Mouse (Mus musculus): ENCODE results near the gene Endog.

DNA sequence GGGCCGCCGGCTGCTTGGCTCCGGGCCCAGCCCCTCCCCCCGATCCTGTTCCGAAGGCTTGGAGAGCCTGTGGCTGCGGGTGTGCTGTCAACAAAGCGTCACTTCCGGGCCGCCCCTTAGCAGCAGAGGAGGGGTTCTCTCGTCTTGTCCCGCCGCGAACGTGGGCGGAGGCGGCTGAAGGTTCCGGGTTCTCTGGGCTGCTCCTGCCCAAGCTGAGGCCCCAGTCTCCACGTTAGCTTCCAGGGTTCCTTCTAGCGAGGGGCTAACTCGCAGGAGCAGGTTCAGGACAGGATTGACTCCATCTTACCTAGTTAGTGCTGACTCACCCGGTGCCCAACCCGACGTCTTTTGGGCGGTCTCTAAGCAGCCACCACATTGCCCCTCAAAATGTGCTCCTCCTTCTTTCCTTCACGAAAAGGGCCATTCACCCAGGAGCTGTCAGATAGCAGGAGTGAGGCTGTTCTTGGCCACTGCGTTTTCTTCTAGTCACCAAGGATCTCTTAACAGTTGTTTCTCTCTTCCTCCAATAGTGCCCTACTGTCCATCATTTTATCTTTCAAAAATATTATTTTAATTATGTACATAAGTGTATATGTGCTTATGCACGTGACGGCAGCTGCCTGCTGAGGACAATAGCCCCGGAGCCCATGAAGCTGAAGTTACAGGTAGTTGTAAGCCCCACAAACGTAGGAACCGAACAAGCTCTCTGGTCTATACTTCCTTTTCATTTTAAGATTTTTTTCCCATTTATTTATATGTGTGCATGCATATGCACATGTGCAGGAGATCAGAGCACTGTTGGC is 46.6 kb upstream of the Endog start, which contains the start of gene Zer1:
- TF ChIP-seq CTCF (IDR thresholded peaks at IDR 0.05; ENCODE audit: low read depth, low read length) (no peak), POLR2A (IDR thresholded peaks at IDR 0.05; ENCODE audit: extremely low read depth, insufficient read depth, low read length) (peak; percentile 91)

All from liver, adult 2 months (tissue).